Mouse (Mus musculus) left cerebral cortex, postnatal 36 days (tissue): ENCODE data around the gene Gsx2. TPM values are rescaled to one million over a fixed set of nuclear protein-coding genes. Genes with fewer than 3 reads are reported as not detected.
A peak's percentile ranks its signal among the peaks of the same experiment; 100 is the strongest.

Experiments used
- DNase-seq, 2 experiments: peaks; one replicate each; pipeline ENCODE4 v3.0.0; 2021 to 2022; ENCODE audit warnings: low spot score in 2 of 2, mixed read lengths in 1 of 2
- intact Hi-C: fragments of 180-260 bp; cut with DNase I; formaldehyde crosslinking; loops from one replicate; pipeline ENCODE4 v1.15.1; 2025
- total RNA-seq, 2 experiments: library from RNA; stranded (reverse); gene quantifications; 2 replicates each; pipeline ENCODE4 v1.2.3; 2021

Gene Gsx2
- under 1 TPM in 1 of 2 experiments, not detected in 1; 0.39 TPM for total RNA-seq

DNA sequence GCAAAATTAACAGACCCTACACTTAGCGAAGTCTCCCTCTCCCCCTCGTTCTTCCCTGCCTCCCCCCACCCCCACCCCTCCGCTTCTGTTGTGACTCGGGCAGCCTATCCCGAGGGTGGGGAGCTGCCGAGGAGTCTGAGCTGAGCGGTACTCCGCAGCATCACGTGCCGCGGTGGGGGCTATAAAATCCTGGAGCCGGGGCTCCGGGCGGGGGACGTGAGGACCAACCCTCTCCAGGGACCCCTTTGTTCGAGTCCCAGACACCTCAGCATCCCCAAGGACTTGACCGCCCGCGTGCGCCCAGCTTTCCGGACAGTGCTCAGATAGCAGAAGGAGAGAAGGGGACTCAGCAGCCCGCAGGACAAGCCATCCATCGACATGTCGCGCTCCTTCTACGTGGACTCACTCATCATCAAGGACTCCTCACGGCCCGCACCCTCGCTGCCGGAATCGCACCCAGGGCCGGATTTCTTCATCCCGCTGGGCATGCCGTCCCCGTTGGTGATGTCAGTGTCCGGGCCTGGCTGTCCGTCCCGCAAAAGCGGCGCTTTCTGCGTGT, at the start of gene Gsx2:
Gene Gsx2 (plus strand): TSS at position 219 of the 559 bp plus-strand sequence.
- no peak for DNase-seq
- intact Hi-C loops: no loop called here

DNA sequence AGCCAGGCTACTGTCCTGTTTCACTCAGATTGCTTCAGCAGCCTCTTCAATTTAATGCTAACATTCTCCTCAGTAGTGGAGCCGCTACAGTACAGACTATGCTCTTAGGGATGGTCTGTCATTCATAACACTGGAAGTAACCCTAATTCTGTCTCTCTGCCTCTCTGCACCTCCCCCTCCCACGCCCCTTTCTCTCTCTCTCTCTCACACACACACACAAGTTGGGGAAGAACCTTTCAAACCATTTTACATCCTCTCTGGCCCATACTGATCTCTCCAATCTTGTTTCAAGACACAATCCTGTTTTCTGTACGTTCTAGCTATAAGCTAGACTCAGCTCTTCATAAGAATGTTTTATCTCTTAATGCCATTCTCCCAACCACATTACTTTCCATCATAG, 39.9 kb upstream of the Gsx2 start:
- DNase-seq: no peak
- intact Hi-C loops: no loop called here

- intact Hi-C loops: no loop called here
- DNase-seq: no peak
Observed at GRCm38 (mm10) chr5:75039307-75039706, 36.1 kb upstream of the Gsx2 start.

GRCm38 (mm10) chr5:75043011-75043445, 32.4 kb upstream of the Gsx2 start:
- intact Hi-C loops: loop anchor here (5.0 kb wide), 1 partner anchor 101 kb away; no protein-coding TSS in a partner anchor
- no peak for DNase-seq

DNA sequence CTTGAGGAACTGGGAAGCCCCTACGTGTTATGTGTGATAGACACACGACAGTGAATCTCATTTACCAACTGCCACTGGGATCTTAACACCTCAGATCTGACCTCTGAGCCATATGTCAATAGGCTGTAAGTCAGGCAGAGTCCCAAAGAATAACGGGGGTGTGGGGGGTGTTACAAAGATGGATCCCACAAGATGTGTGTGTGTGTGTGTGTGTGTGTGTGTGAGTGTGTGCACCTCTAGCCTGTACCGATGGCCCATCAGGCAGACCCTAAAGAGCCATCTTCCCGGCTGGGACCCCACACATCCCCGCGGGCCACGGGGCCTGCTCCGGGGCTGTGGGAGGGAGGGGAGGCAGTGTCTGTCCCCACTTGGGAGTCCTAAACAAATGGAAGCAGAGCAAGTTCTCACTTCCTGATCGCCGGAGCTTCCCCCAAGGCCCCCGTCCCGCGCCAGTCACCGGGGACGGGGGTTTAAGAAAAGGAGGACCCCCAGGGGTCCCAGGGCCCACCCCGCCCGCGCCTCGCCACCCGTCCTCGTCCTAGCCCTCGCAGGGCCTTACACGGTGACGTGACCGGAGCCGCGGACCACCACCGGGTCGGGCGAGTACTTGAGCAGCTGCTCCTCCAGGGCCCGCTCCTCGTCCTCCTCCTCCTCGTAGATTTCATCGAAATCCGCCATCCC, 31.6 kb upstream of the Gsx2 start:
- intact Hi-C loops: loop anchor here (5.0 kb wide), 1 partner anchor 101 kb away; no protein-coding TSS in a partner anchor
- no peak for DNase-seq

DNA sequence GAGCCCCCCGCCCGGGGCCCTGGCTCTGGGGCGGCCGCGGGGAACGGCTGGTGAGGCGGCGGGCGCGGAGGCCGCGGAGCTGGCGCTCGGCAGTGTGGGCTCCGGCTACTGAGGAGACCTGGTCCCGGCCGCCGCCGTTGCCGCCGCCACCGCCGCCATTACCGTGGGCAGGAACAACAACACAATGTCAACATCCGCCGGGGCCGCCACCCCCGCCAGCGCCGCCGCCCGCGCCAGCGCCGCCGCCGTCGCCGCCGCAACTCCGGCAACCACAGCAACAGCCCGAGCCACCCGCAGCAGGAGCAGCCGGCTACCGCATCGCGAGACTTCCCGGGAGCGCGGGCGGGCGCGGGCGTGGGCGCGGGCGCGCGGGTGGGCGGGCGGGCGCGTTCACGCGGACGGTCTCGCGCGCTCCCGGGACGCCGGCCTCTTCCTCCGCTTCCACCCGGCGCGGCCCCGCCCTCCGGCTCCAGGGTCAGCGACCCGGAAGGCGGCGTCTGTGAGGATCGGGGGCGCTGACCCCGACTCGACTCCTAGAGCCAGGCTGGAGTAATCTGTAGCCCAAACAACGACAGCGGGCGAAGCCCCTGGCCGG, 31.0 kb upstream of the Gsx2 start, which contains the start of gene Chic2:
Gene Chic2 (minus strand): TSS at position 465 of the 595 bp plus-strand sequence.
- peak; percentile 79 to 85 for DNase-seq

DNA sequence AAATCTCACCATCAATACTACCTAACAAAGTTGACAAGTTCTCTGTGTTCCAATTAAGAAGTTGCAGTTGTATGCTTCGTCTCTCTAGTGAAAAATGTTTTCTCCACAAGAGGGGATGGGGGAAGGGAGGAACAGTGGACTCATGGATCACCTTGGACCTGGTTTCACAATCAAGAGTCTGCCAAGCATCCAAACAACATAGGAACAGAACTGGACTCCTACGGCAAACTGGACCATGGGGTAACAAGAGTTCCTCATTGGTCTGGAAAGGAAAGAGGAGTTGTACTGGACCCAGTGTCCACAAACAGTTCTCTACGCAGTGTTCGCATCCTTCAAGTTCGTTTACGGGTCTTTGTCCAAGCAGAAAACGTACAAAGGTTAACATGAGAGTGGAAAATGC, 30.0 kb upstream of the Gsx2 start:
- no peak for DNase-seq
- intact Hi-C loops: no loop called here

More for the DNA sequence above, 31.0 kb upstream of the Gsx2 start, which contains the start of gene Chic2:
- intact Hi-C loops: loop anchor here (5.0 kb wide), 1 partner anchor 102 kb away; no protein-coding TSS in a partner anchor

DNA sequence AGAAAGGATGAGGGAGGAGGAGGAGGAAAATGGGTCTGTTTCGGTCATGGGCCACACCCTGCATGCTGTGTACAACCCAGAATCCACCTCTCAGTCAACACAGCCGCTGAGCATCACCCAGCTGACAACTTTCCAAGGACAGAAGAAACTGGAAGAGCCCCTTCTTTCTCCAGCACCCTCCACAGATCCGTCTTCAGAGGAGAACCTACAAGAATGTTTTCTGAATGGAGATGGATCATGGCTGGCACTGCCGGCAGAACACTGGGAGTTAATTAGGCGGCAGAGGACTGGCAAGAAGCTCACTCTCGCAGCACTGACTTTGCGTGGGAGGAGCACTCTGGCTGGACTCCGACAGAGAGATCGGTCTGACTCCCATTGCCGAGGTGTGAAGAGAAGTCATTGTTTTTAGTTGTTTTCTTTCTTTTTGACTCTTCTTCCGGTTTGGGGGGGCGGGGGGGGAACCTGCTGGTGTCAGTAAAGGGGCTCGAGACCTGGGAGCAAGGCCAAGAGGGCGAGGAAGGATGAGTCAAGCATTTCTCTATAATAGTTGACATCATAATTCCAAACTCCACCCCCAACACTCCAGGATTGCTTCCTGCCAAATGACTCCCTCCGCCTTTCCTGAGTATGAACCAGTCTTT, 28.6 kb upstream of the Gsx2 start:
- intact Hi-C loops: no loop called here
- peak; percentile 32 to 37 for DNase-seq

DNA sequence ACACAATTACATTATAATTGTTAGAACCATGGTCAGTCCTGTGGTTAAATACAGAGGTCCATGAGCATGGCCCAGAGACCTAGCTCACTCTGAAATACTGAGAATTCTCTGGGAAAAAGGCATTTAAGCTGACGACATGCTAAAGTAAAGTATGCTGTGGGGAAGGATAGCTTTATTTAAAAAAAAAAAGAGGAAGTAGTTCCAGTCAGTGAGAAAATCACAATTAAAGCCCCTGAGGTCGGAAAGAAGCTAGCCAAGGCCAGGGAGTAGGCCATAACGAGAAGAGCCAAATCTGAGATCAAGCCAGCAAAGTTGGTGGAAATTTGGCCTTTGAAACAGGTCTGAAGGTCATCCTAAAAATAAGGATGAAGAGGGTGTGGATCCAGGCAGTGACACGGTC, 24.3 kb upstream of the Gsx2 start:
- DNase-seq: no peak
- intact Hi-C loops: no loop called here

- intact Hi-C loops: no loop called here
- DNase-seq: no peak
Observed at GRCm38 (mm10) chr5:75063177-75063576, 12.2 kb upstream of the Gsx2 start.

GRCm38 (mm10) chr5:75066715-75067114, 8.7 kb upstream of the Gsx2 start:
- intact Hi-C loops: no loop called here

GRCm38 (mm10) chr5:75067125-75067756, 8.2 kb upstream of the Gsx2 start:
- DNase-seq: no peak
- intact Hi-C loops: no loop called here

More at GRCm38 (mm10) chr5:75066715-75067114, 8.7 kb upstream of the Gsx2 start:
- no peak for DNase-seq

DNA sequence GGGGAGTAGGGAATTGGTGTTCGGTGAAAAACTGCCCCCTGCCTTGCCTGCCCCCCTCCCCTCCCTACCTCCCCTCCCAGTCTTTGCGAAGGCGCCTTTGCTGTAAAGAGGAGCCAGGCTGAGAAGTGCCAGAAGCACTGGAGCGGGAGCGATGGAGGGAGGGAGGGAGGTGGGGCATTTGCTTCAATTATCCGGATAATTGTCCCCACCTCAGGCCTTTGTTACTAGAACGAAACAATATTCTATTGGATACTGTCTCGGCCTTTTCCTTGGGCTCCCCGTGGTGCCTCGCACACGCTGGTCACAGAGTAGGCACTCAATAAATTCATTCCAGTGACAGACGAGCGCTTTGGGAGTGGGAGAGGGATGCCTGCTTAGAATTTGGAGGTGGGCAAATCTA, 5.3 kb upstream of the Gsx2 start:
- DNase-seq: no peak
- intact Hi-C loops: loop anchor here (5.0 kb wide), 1 partner anchor 82 kb away; the partner anchor contains the start of gene Pdgfra

DNA sequence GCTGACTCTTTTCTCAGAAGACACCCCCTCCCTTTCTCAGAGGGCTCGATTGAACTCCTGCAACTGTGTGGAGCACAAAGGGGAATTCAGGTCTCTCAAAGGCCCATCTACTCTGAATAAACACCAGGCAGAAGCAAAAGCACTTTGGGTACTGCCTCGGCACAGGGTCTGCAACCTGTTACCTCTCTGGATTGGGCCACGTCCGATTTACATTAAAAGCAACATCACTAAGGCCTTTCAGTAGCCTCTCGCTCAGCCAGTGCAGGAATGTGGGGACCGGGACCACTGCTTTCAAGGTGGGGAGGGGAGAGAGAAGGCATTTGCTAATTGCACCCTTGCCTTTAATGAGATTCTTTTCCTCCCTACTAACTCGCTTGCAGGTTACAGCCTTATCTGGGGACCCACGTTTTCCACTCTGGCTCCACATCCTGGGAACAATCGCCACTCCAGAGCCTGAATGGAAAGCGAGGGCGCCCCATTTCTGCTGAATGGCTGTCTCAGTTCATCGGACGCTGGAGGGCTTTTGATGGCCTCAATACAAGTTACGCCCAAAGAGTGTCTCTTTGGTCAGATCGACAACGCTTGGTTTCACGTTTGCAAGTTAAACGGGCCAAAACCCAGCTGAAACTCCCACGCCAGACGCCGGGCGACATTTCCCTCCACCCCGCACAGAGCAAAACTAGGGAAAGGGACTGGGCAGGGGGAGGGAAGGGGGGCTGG, 4.6 kb upstream of the Gsx2 start:
- no peak for DNase-seq
- intact Hi-C loops: loop anchor here (5.0 kb wide), 1 partner anchor 81 kb away; the partner anchor contains the start of gene Pdgfra

DNA sequence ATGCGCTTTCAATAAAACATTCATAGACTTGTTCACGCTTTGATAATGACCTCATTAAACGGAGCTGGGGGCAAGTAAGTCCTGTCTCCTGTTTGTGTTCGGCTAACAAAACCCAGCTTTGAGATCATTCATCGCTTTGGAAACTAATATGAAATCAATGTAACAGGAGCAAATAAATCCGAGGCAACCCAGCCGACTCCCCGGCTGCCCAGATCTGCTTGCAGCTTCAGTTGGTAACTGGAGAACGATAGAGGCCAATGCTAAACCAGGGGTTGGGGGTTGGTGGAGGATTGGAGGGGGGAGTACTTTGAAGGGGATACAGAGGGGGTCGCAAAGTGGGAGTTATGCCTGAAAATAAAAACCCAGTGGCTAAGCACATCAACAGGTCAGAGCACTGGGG, 3.5 kb upstream of the Gsx2 start:
- DNase-seq: no peak
- intact Hi-C loops: loop anchor here (5.0 kb wide), 1 partner anchor 80 kb away; the partner anchor contains the start of gene Pdgfra

DNA sequence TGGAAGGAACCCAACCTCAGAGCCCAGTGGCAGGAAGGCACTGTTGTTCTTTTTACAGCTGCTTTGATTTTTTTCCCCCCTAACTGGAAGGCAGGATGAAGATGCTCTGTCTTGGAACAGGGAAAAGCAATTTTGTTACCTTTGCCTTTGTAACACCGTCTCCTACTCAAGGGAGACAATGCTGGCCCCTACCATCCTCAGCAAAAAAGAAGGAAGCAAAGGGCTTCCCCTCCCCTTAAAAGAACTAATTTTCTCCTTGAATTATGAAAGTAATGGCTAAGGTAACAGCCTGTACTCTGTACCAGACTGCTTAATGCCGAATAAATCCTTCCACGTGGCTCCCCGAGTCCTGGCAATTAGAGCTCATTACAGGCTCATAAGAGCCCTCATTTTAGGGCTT, 2.9 kb upstream of the Gsx2 start:
- intact Hi-C loops: loop anchor here (5.0 kb wide), 1 partner anchor 80 kb away; the partner anchor contains the start of gene Pdgfra
- no peak for DNase-seq

DNA sequence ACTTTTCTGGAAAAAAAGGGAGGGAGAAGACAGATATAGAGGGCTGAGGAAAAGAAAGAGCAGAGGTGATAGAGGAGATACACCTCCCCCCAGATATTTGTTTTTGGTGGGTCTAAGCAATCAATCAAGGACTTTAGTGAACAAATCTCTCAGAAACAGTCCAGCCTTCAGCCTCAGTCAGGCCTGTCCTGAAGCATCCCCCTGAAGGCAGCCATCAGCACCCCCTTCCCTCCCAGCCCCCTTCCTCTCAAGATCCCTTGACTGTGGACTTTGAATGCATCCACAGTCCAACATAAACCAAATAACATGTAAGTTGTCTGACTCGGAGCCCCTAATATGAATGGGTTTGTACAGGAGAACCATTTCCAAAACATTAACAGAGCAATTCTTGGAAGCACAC, 2.2 kb upstream of the Gsx2 start:
- intact Hi-C loops: loop anchor here (5.0 kb wide), 1 partner anchor 79 kb away; the partner anchor contains the start of gene Pdgfra
- DNase-seq: no peak

GRCm38 (mm10) chr5:75073684-75074083, 1.7 kb upstream of the Gsx2 start:
- intact Hi-C loops: loop anchor here (5.0 kb wide), 1 partner anchor 79 kb away; the partner anchor contains the start of gene Pdgfra
- no peak for DNase-seq

GRCm38 (mm10) chr5:75074132-75074531, 1.3 kb upstream of the Gsx2 start:
- intact Hi-C loops: loop anchor here (5.0 kb wide), 1 partner anchor 78 kb away; the partner anchor contains the start of gene Pdgfra
- DNase-seq: no peak
